Mouse (Mus musculus) left cerebral cortex, adult 9 months (tissue): ENCODE measurements around the gene 3110082I17Rik.

Source experiments
- DNase-seq, 2 experiments: peaks; one replicate each; pipeline ENCODE4 v3.0.0; 2022; ENCODE audit warnings: low spot score in 2 of 2

Gene 3110082I17Rik

GRCm38 (mm10) chr5:139378986-139379629 is 81.2 kb downstream of the 3110082I17Rik start:
- no peak for DNase-seq

- DNase-seq, result no peak
These were observed 82.1 kb downstream of the 3110082I17Rik start for GRCm38 (mm10) chr5:139378271-139378556.

GRCm38 (mm10) chr5:139377468-139378270 is 82.7 kb downstream of the 3110082I17Rik start, which contains the start of gene Gpr146:
Gpr146 (plus strand) TSS chr5:139377697.
- no peak for DNase-seq

DNA sequence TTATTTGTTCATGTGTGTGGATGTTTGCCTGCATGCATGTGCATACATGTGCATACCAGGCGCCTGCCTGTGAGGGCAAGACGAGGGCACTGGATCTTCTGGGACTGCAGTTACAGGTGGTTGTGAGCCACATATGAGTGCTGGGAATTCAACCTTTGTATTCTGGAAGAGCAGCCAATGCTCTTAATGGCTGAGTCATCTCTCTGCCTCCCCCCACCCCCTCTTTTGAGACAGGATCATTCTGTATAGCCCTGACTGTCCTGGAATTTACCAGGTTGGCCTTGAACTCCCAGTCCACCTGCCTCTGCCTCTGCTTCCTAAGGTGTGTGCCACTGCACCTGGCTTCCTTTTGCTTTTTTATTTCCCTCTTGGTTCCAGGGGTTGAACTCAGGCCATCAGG is 85.5 kb downstream of the 3110082I17Rik start:
- no peak for DNase-seq

GRCm38 (mm10) chr5:139373889-139374444 is 86.4 kb downstream of the 3110082I17Rik start:
- DNase-seq, result no peak

GRCm38 (mm10) chr5:139373126-139373525 is 87.2 kb downstream of the 3110082I17Rik start:
- no peak for DNase-seq

DNA sequence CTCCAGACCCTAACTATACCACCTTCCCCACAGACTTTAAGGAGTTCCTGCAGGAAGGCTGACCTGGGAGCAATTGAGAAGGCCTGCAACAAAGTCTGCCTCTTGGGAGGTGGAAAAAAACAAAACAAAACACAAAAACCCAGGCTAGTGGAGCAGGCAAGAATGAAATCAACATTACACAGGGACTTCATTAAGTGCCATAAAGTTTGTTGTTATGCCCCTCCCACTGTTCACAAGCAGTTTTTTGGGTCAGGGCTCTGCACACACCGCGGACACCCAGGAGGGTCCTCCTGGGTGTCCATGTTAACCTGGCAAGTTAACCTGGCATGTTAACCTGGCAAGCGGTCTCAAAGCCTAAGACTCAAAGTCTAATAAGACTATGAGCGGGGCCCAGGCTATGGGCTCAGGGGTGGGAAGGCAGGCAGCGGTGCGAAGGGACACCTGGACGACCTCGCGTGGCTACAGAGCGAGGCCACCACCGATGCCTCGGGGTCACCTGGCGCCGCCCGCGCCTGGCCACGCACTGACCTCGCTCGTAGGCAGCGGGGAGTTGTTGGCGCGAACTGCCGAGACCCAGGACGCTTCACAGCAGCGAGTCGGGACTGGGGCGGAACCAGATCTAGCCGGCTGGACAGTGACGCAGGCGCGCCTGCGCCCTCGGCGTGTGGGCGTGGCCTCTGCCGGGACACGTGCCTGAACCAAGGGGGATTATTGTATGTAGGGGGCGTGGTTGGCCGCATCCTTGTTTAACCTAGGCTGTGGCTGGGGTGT is 88.5 kb downstream of the 3110082I17Rik start:
- DNase-seq, result peak; percentile 69 to 86

DNA sequence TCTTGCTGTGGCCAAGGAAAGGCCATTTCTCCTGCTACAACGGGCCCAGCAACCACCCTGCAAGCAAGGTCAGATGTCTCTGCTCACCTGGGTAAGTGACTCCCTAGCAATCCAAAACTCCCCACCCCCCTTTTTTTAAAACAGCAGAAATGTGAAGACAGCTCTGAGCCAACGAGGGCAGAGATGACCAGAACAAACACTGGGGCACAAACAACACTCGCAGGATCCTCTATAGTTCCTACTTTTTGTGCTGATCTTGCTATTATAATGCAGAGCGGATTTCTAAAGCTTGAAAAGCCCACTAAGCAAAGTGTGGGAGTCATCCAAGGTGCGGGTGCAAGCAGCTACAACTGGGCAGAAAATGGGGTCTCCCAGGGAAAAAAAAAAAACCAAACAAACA is 89.2 kb downstream of the 3110082I17Rik start:
- DNase-seq, result no peak

- no peak for DNase-seq
These were observed 90.0 kb downstream of the 3110082I17Rik start for GRCm38 (mm10) chr5:139370336-139370735.

DNA sequence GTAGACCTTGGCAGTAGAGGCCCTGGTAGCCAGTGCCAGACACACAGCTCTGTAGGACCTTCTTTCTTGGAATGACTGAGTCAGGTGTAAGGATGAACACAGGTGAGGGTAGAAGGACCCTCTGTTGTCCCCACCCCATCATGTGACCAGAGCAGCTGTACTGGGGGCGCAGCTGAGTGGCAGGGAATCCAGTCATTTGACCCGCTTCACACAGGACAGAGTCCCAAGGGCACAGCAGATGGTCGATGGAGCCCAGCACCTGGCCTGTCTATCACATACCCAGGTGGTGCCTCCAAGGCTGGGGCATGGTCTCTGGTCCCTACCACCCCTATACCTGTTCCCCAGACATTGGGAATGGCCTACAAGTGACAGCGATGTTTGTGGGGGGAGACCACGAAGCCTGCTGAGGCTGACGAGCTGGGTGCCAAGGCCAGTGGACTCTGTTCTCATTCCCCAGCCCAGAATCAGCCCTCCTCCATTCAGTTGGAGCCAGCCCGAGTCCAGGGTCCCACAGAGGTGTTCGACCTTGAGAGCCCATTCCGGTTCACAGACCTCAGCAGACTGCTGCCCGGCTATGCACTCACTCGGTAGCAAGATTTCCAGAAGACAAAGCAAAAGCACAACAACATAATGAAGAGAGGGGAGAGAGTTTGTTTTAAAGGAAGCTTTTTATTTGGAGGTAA is 91.5 kb downstream of the 3110082I17Rik start:
- DNase-seq, result no peak

DNA sequence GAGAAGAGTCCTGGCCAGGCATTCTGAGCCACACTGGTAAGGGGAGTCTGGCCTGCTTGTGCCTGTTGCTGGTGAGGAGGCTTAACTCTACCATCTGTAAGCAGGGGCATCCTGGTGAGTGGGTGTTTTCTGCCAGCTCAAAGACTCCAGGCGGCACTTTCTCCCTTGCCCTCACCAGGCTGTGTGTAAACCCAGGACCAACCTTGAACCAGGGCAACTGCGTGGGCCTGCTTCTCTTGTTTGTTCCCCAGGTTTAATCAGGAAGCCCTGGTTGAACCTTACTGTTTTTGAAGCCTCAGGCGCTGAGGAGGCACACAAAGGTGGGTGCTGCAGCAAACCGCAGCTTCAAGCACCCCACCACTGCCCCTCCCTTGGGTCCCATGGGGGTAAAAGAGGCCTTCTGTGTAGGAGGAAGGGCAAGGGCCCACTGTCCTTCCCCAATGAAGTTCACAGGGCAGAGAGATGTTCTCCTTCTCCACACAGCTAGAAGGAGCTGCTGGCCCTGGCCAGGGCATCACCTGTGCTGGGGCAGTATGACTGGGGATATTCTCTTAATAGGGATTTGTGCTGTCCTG is 92.4 kb downstream of the 3110082I17Rik start:
- DNase-seq, result no peak

GRCm38 (mm10) chr5:139366484-139366883 is 93.8 kb downstream of the 3110082I17Rik start:
- no peak for DNase-seq

GRCm38 (mm10) chr5:139365827-139366226 is 94.5 kb downstream of the 3110082I17Rik start:
- DNase-seq, result no peak

DNA sequence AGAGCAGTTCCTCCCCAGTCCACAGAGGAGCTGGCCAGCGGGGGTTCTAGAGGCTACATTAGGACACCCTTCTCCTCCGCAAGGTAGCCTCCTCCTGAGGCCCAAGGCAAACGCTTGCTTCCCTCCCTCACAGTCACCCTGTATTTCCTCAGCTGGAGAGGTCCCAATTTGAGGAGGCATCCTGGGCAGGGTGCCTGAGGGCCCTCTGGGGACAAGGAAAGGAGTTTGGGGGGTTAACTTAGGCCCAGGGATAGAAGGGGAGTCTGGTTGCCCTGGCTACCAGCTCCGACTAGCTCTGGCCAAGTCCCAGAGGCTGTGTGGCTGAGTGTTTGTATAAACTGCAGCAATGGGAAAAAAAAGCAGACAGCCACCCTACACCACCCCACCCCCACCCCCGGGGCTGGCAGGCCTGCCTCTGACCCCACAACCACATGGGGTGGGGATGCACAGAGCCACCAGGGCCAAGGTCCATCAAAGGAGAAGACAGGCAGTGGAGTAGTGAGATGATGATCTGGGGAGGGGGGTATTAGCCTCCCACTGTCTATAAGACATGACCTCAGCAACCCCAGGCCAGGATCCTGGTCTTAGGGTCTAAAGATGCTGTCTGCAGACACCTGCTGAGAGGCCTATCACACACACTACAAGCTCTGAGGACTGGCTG is 95.3 kb downstream of the 3110082I17Rik start:
- no peak for DNase-seq

- DNase-seq, result peak in 1 of 2 experiments; percentile 94
These were observed 95.9 kb downstream of the 3110082I17Rik start for GRCm38 (mm10) chr5:139364260-139364910.

DNA sequence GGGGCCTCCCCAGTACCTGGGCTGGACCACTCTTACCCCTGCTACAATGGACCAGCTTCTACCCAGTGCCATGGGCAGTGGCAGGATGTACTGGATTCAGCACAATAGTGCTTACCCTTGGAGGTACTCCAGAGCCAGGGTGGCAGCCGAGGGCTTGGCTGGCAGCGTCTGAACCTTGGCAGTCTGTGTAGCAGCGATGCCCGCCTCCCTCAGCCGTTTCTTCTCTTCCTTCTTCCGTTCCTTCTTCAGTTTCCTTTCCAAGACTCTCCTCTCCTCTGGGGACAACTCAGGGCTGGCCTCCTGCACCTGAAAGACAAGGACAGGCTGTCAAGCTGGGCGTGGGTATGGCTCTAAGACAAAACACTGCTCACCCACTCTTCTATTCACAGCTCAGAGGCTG is 96.5 kb downstream of the 3110082I17Rik start:
- DNase-seq, result no peak

- no peak for DNase-seq
These were observed 101.1 kb downstream of the 3110082I17Rik start for GRCm38 (mm10) chr5:139359244-139359643.

DNA sequence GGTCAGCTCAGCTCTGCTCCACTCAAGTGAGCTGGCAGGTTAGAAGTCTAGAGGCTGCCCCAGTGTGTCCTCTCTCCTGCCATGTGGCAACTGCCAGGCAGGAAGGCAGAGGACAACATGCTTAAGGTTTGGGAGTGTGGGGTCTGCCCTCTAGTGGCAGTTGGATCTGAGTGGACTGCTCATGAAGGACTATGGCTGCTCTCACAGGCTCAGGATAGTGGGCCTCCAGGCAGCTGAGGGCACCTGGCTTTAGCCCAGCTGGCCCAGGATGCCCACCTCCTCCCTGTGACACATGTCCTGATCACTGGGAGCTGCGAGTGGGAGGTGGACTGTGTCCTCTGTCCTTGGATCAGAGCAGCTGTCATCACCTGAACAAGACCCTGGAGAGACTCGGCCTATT is 101.7 kb downstream of the 3110082I17Rik start:
- no peak for DNase-seq

- DNase-seq, result peak in 1 of 2 experiments; percentile 85
These were observed 105.0 kb downstream of the 3110082I17Rik start for GRCm38 (mm10) chr5:139355235-139355772.

GRCm38 (mm10) chr5:139353946-139354345 is 106.4 kb downstream of the 3110082I17Rik start:
- DNase-seq, result no peak
